Mouse (Mus musculus) E14TG2a.4 (cell line): ENCODE data around the gene Zfp383.

Experiments
- CTCF ChIP-seq: conservative IDR thresholded peaks from 2 replicates; pipeline ENCODE4 v1.5.1; 2014; ENCODE audit warnings: low read length
- NANOG ChIP-seq: IDR thresholded peaks from 2 replicates; pipeline ENCODE4 v1.6.1; 2014; ENCODE audit warnings: borderline replicate concordance, low read length, mixed read lengths
- POU5F1 ChIP-seq: IDR thresholded peaks from 2 replicates; pipeline ENCODE4 v1.6.1; 2014; ENCODE audit warnings: low read length, borderline replicate concordance

- no peak for TF ChIP-seq CTCF
- TF ChIP-seq NANOG: no peak
- no peak for TF ChIP-seq POU5F1
Observed at GRCm38 (mm10) chr7:29922780-29923179, 14.8 kb downstream of the Zfp383 start.
